Mouse (Mus musculus): Measurements from ENCODE around the gene Cxcr5. TPM values are rescaled to one million over a fixed set of nuclear protein-coding genes. Genes with fewer than 3 reads are reported as not detected.

Cxcr5 gene
- polyA plus RNA-seq, 1 experiment: not detected

DNA sequence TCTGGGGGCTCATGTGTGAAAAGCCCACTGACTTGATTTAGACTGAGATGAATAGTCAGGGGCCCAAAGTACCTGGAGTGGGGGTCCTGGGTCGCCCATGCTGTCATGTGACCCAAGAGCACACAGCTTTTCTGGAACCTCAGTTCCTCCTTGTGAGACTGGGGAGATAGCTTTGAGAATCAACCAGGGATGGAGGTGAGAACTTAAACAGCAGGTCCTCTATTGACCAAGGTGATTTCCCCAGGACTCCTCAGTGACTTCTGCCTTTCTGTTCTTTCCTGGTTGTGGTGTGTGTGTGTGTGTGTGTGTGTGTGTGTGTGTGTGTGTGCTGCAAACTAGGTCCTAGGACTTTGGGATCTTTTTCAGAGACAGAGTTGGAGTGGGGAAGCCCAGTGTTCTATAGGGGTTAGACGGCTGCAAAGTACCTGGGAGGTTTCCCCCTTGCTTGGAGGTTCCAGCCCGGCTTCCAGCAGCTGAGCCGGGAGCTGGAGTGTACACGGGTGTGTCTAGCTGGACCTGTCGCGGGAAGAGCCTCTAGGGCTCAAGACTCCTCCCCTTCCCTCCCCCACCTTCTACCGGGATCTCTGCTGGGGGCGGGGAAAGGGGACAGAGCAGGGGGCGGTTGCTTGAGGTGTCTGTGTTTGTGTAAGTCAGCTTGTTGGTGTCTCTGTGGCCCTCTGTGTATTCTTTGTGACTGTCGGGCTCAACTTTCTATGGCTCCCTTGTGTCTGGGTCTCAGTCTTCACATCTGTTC is 63.9 kb downstream of the Cxcr5 start:
- TF ChIP-seq POLR2A (IDR thresholded peaks at IDR 0.05; ENCODE audit: insufficient read depth, low read depth, low read length): no peak
- TF ChIP-seq CTCF (IDR thresholded peaks at IDR 0.05; ENCODE audit: insufficient read depth, low read depth, low read length): no peak
- 16% methylated on average over 11 of the region's 11 CpGs for WGBS
- H3K4me1 ChIP-seq (ENCODE audit: control insufficient read depth, insufficient read depth, low read length): peaks cover 77% of the 10 kb centered on the region
- H3K27ac ChIP-seq (ENCODE audit: insufficient read depth, low read depth, low read length): no peak overlapping the region
- peak overlapping the region; percentile 49 for H3K4me3 ChIP-seq (ENCODE audit: insufficient read depth, low read depth, low read length)

GRCm38 (mm10) chr9:44496803-44497461 is 64.7 kb downstream of the Cxcr5 start:
- TF ChIP-seq CTCF (IDR thresholded peaks at IDR 0.05; ENCODE audit: insufficient read depth, low read depth, low read length) (no peak), POLR2A (IDR thresholded peaks at IDR 0.05; ENCODE audit: insufficient read depth, low read depth, low read length) (no peak)
- Histone ChIP-seq H3K4me3 (ENCODE audit: insufficient read depth, low read depth, low read length) (no peak overlapping the region), H3K4me1 (ENCODE audit: control insufficient read depth, insufficient read depth, low read length) (peaks cover 82% of the 10 kb centered on the region), H3K27ac (ENCODE audit: insufficient read depth, low read depth, low read length) (no peak overlapping the region)
- WGBS: 50% methylated on average over 12 of the region's 12 CpGs

- no peak overlapping the region for H3K4me3 ChIP-seq (ENCODE audit: insufficient read depth, low read depth, low read length)
- H3K27ac ChIP-seq (ENCODE audit: insufficient read depth, low read depth, low read length): no peak overlapping the region
- no peak for TF ChIP-seq CTCF (IDR thresholded peaks at IDR 0.05; ENCODE audit: insufficient read depth, low read depth, low read length)
- TF ChIP-seq POLR2A (IDR thresholded peaks at IDR 0.05; ENCODE audit: insufficient read depth, low read depth, low read length): no peak
- 80% methylated on average over 10 of the region's 10 CpGs for WGBS
- peaks cover 78% of the 10 kb centered on the region for H3K4me1 ChIP-seq (ENCODE audit: control insufficient read depth, insufficient read depth, low read length)
Measured at GRCm38 (mm10) chr9:44495810-44496344, 65.8 kb downstream of the Cxcr5 start.

GRCm38 (mm10) chr9:44494863-44495809 is 66.5 kb downstream of the Cxcr5 start:
- H3K4me1 ChIP-seq (ENCODE audit: control insufficient read depth, insufficient read depth, low read length): peaks cover 78% of the 10 kb centered on the region
- H3K27ac ChIP-seq (ENCODE audit: insufficient read depth, low read depth, low read length): peak overlapping the region; percentile 43; the same call in 1 of the 2 replicates
- TF ChIP-seq POLR2A (IDR thresholded peaks at IDR 0.05; ENCODE audit: insufficient read depth, low read depth, low read length): no peak
- TF ChIP-seq CTCF (IDR thresholded peaks at IDR 0.05; ENCODE audit: insufficient read depth, low read depth, low read length): no peak
- H3K4me3 ChIP-seq (ENCODE audit: insufficient read depth, low read depth, low read length): no peak overlapping the region
- 35% methylated on average over 9 of the region's 9 CpGs for WGBS

DNA sequence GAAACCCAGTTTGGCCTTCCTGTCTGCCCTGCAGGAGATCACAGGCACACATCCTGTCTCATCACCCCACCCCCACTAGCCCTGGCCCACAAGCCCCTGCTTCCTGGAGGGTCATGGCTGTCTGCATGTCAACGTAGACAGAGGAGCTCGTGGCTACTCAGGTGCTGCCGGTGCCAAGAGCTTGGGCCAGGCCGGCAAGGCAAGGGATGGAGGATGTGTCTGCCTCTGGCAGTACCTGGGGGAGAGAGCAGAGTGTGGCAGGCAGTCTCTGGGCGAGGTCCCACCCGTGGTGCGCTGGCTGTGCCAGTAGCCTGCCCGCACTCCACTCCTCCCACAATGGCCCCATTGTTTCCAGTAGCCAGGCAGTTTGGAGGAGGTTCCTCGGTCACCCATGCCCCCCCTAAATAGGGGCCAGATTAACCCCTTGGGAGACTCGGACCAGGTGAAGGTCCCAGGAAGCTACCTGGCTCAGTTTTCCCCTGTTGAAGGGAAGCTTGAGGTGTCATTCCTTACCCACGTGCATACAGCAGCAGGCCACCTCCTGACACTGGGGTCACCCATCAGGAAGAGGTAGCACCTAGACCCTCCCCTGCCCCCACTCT is 67.3 kb downstream of the Cxcr5 start:
- peaks cover 77% of the 10 kb centered on the region for H3K4me1 ChIP-seq (ENCODE audit: control insufficient read depth, insufficient read depth, low read length)
- no peak overlapping the region for H3K4me3 ChIP-seq (ENCODE audit: insufficient read depth, low read depth, low read length)

GRCm38 (mm10) chr9:44492631-44493461 is 68.8 kb downstream of the Cxcr5 start:
- TF ChIP-seq CTCF (IDR thresholded peaks at IDR 0.05; ENCODE audit: insufficient read depth, low read depth, low read length): 0 out of 2 replicates have a peak, but pooled peaks have one; percentile 9
- TF ChIP-seq POLR2A (IDR thresholded peaks at IDR 0.05; ENCODE audit: insufficient read depth, low read depth, low read length): no peak
- no peak overlapping the region for H3K4me3 ChIP-seq (ENCODE audit: insufficient read depth, low read depth, low read length)
- WGBS: 66% methylated on average over 17 of the region's 17 CpGs
- peaks cover 78% of the 10 kb centered on the region for H3K4me1 ChIP-seq (ENCODE audit: control insufficient read depth, insufficient read depth, low read length)
- H3K27ac ChIP-seq (ENCODE audit: insufficient read depth, low read depth, low read length): no peak overlapping the region

More for the DNA sequence above, 67.3 kb downstream of the Cxcr5 start:
- TF ChIP-seq POLR2A (IDR thresholded peaks at IDR 0.05; ENCODE audit: insufficient read depth, low read depth, low read length): no peak
- no peak for TF ChIP-seq CTCF (IDR thresholded peaks at IDR 0.05; ENCODE audit: insufficient read depth, low read depth, low read length)
- WGBS: 28% methylated on average over 11 of the region's 11 CpGs
- H3K27ac ChIP-seq (ENCODE audit: insufficient read depth, low read depth, low read length): peak overlapping the region; percentile 43; the same call in 1 of the 2 replicates

DNA sequence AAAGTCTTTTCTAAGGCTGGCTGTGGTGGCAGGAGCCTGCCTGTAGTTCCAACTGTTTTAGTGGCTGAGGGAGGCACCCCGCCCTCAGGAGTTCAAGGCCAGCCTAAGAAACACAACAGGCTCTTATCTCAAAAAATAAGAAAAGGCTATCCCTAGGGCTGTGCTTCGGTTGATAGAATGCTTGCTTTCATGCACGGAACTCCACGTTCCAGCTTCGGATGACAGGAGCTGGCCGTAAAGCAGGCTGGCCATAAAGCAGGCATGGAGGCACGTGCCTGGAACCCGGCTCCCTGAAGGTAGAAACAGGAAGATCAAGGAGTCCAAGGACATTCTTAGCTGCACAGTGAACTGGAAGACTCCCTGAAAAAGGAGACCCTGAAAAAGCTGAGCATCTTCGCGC is 70.3 kb downstream of the Cxcr5 start:
- H3K4me1 ChIP-seq (ENCODE audit: control insufficient read depth, insufficient read depth, low read length): peaks cover 80% of the 10 kb centered on the region
- 84% methylated on average over 10 of the region's 10 CpGs for WGBS

More for the DNA sequence above, 70.3 kb downstream of the Cxcr5 start:
- Histone ChIP-seq H3K4me3 (ENCODE audit: insufficient read depth, low read depth, low read length) (no peak overlapping the region), H3K27ac (ENCODE audit: insufficient read depth, low read depth, low read length) (no peak overlapping the region)
- TF ChIP-seq POLR2A (IDR thresholded peaks at IDR 0.05; ENCODE audit: insufficient read depth, low read depth, low read length): no peak
- no peak for TF ChIP-seq CTCF (IDR thresholded peaks at IDR 0.05; ENCODE audit: insufficient read depth, low read depth, low read length)

Data from olfactory bulb, adult 2 months (tissue).